Comparison of ENCODE assay signal across 8 mouse cellular contexts in the genomic region with DNA sequence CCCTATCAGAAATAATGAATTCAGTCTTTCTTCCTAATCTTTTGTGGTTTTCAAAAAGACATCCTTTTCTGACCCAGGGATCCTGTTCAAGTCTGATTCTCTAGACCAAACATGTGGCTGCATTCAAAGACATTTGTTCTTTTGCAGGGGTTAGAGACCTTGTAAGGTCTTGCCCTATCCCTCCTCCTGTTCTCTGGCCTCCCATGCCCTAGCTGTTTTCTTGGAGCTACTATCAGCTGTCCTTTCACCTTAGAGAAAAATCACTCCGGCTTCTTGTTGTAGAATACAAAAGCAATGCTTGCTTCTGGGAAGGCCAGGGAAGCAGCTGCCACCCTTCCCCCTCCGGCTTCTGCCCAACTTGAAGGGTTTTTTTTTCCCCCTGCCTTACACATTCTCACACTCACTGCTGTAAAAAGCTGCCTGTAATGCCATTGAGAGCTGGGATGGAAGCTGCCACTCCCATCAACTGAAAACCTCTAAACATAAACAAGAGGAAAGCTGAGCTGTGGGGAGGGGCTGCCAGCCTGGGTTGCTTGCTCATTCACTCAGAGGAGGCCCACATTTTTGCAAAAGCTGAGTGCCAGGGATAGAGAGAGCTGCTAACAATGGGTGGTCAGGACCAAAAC.
DNase-seq lines count a peak whose midpoint lies in the region; ATAC-seq lines count a peak whose summit lies in the region.

No protein-coding gene starts in this region.

- no peak overlapping the region for H3K9ac ChIP-seq in kidney, embryonic 16.5 days (replicated peaks; ENCODE audit: low read length)
- H3K9ac ChIP-seq in kidney, embryonic 14.5 days (ENCODE audit: low read depth, low read length): no peak overlapping the region
- H3K9ac ChIP-seq in hindbrain, embryonic 12.5 days: no peak overlapping the region
- H3K9ac ChIP-seq in midbrain, embryonic 16.5 days (ENCODE audit: low read depth, low read length): no peak overlapping the region

- no peak overlapping the region for H3K27ac ChIP-seq in kidney, embryonic 16.5 days (ENCODE audit: low read length)
- H3K27ac ChIP-seq in kidney, embryonic 14.5 days (ENCODE audit: low read depth, low read length): no peak overlapping the region
- H3K27ac ChIP-seq in embryonic facial prominence, embryonic 10.5 days (replicated peaks): peak overlapping the region; percentile 75
- peak overlapping the region; percentile 73 for H3K27ac ChIP-seq in hindbrain, embryonic 12.5 days
- H3K27ac ChIP-seq in midbrain, embryonic 16.5 days (ENCODE audit: low read length): no peak overlapping the region; the same call in 1 of the 2 replicates

- no peaks in the 10 kb centered on the region for H3K9me3 ChIP-seq in kidney, embryonic 16.5 days (ENCODE audit: low read length)
- no peaks in the 10 kb centered on the region for H3K9me3 ChIP-seq in kidney, embryonic 14.5 days (ENCODE audit: control insufficient read depth, low read length)
- H3K9me3 ChIP-seq in embryonic facial prominence, embryonic 10.5 days: no peaks in the 10 kb centered on the region
- no peaks in the 10 kb centered on the region for H3K9me3 ChIP-seq in hindbrain, embryonic 12.5 days (replicated peaks)
- no peaks in the 10 kb centered on the region for H3K9me3 ChIP-seq in midbrain, embryonic 16.5 days (replicated peaks; ENCODE audit: control insufficient read depth, low read length, poor library complexity, severe bottlenecking)

- no peak overlapping the region for H3K4me3 ChIP-seq in kidney, embryonic 16.5 days (ENCODE audit: low read length)
- no peak overlapping the region for H3K4me3 ChIP-seq in kidney, embryonic 14.5 days (ENCODE audit: low read length)
- H3K4me3 ChIP-seq in embryonic facial prominence, embryonic 10.5 days: no peak overlapping the region
- no peak overlapping the region for H3K4me3 ChIP-seq in hindbrain, embryonic 12.5 days
- no peak overlapping the region for H3K4me3 ChIP-seq in midbrain, embryonic 16.5 days (ENCODE audit: low read depth, low read length)

- no peak overlapping the region for H3K4me2 ChIP-seq in kidney, embryonic 16.5 days (replicated peaks; ENCODE audit: low read depth, low read length)
- no peak overlapping the region for H3K4me2 ChIP-seq in kidney, embryonic 14.5 days (replicated peaks; ENCODE audit: low read depth, low read length)
- no peak overlapping the region for H3K4me2 ChIP-seq in hindbrain, embryonic 12.5 days (replicated peaks)
- H3K4me2 ChIP-seq in midbrain, embryonic 16.5 days (ENCODE audit: low read length): no peak overlapping the region

- 0 out of 2 replicates have a peak, but pooled peaks have one; percentile 15 for ATAC-seq in kidney, embryonic 16.5 days (ENCODE audit: low FRiP score, low TSS enrichment)
- ATAC-seq in kidney, embryonic 14.5 days (ENCODE audit: low FRiP score, low TSS enrichment): no peak
- ATAC-seq in hindbrain, embryonic 12.5 days (ENCODE audit: low FRiP score): peak; percentile 76
- ATAC-seq in midbrain, embryonic 16.5 days: peak; percentile 36

- WGBS in kidney, embryonic 16.5 days: 34% methylated on average over 2 of the region's 2 CpGs
- WGBS in kidney, embryonic 14.5 days: 41% methylated on average over 2 of the region's 2 CpGs
- 38% methylated on average over 2 of the region's 2 CpGs for WGBS in embryonic facial prominence, embryonic 10.5 days
- WGBS in hindbrain, embryonic 12.5 days: 50% methylated on average over 2 of the region's 2 CpGs
- WGBS in midbrain, embryonic 16.5 days: 15% methylated on average over 2 of the region's 2 CpGs

- H3K27me3 ChIP-seq in kidney, embryonic 16.5 days (ENCODE audit: insufficient read depth, low read length): peaks cover 27% of the 10 kb centered on the region
- H3K27me3 ChIP-seq in kidney, embryonic 14.5 days (ENCODE audit: control insufficient read depth, insufficient read depth, low read length): 0 out of 2 replicates have a peak, but pooled peaks cover 8% of the 10 kb centered on the region
- H3K27me3 ChIP-seq in embryonic facial prominence, embryonic 10.5 days (replicated peaks; ENCODE audit: low read depth, poor library complexity, severe bottlenecking): peaks cover 100% of the 10 kb centered on the region
- H3K27me3 ChIP-seq in hindbrain, embryonic 12.5 days: peaks cover 58% of the 10 kb centered on the region
- peaks cover 3% of the 10 kb centered on the region; the same call in 1 of the 2 replicates for H3K27me3 ChIP-seq in midbrain, embryonic 16.5 days (ENCODE audit: control insufficient read depth, insufficient read depth, low read depth, low read length)

- H3K36me3 ChIP-seq in kidney, embryonic 16.5 days (ENCODE audit: insufficient read depth, low read length): no peaks in the 10 kb centered on the region
- H3K36me3 ChIP-seq in kidney, embryonic 14.5 days (ENCODE audit: control insufficient read depth, insufficient read depth, low read length): no peaks in the 10 kb centered on the region
- no peaks in the 10 kb centered on the region for H3K36me3 ChIP-seq in embryonic facial prominence, embryonic 10.5 days (replicated peaks)
- H3K36me3 ChIP-seq in hindbrain, embryonic 12.5 days: no peaks in the 10 kb centered on the region
- no peaks in the 10 kb centered on the region for H3K36me3 ChIP-seq in midbrain, embryonic 16.5 days (ENCODE audit: control insufficient read depth, insufficient read depth, low read length)

- peaks cover 8% of the 10 kb centered on the region for H3K4me1 ChIP-seq in kidney, embryonic 16.5 days (ENCODE audit: insufficient read depth, low read length)
- H3K4me1 ChIP-seq in kidney, embryonic 14.5 days (ENCODE audit: control insufficient read depth, insufficient read depth, low read length): peaks cover 8% of the 10 kb centered on the region; the same call in 1 of the 2 replicates
- peaks cover 18% of the 10 kb centered on the region; the same call in 1 of the 2 replicates for H3K4me1 ChIP-seq in embryonic facial prominence, embryonic 10.5 days
- H3K4me1 ChIP-seq in hindbrain, embryonic 12.5 days: peaks cover 5% of the 10 kb centered on the region; the same call in 1 of the 2 replicates
- no peaks in the 10 kb centered on the region for H3K4me1 ChIP-seq in midbrain, embryonic 16.5 days (ENCODE audit: control insufficient read depth, insufficient read depth, low read length)

- DNase-seq in embryonic facial prominence, embryonic 10.5 days (ENCODE audit: low spot score): peak; percentile 47
- DNase-seq in liver: no peak
- no peak for DNase-seq in left cerebral cortex, adult 8-10 months (ENCODE audit: low spot score in 2 of 2)
- no peak for DNase-seq in frontal cortex, adult 2 months (ENCODE audit: extremely low spot score in 1 of 2, low spot score in 1 of 2)

Comparison
In these comparisons a context has a peak if more than half of its experiments do, and no peak if none do; other contexts are left out.
1. H3K27ac ChIP-seq: peak in embryonic facial prominence, embryonic 10.5 days (single experiment) and hindbrain, embryonic 12.5 days (single experiment); none in kidney, embryonic 16.5 days (single experiment), kidney, embryonic 14.5 days (single experiment) and midbrain, embryonic 16.5 days (single experiment).